Mouse (Mus musculus) v-Abl transformed pro-B cells (cell line): ENCODE results near the gene Lrrc29.

Experiments used
- in situ Hi-C, 2 experiments: fragments of 400-800 bp; cut with MboI; formaldehyde crosslinking; loops; one replicate each; pipeline ENCODE4 v1.15.1; 2025; ENCODE audit not compliant: unreplicated experiment in 2 of 2

The Lrrc29 gene

DNA sequence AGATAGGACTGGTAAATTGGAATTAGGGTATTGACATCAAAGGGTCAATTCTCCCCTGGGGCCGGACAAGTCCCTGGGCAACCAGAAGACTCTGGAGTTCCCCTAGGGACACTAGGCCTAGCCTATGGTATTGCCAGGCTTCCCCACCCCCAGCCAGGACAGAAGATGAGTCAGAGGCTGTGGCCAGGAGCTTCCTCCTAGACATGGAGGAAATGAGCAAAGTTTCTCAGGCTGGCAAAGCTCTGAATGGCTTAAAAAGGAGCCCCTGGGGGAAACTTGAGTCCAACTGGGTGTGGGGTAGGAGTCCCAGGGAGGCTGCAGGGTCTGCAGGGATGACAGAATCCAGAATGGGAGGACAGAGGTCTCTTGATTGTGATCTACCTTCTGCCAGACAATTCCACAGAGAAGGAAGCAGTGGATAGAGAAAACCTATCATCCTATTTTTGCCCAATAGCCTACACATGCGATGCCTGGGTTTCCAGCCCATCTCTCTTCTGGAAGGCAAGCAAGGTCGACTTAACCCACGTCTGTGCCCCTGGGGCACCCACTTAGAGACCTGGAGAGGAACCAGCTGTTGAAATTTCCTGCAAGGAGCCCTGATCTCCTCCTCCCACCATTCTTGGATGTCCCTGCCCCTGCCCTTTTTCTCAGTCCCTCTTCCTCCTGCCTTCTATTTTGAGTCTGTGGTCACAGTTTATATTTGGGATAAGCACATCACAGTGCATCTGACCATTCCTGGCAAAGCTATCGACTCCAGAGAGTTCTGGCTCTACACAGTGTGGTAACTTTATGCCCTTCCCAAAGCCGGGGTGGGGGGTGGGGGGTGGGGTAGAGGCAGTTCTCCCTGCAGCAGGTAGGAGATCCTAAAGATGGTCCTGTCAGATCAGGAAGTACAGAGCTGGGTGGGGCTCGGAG lies 19.2 kb upstream of the Lrrc29 start:
- in situ Hi-C loops: loop anchor here (5.0 to 25.0 kb wide), 2 partner anchors 53 to 817 kb away; partner anchors contain the start of genes Pla2g15 (in 1 of the 2) and Slc7a6 (in 1 of the 2)

DNA sequence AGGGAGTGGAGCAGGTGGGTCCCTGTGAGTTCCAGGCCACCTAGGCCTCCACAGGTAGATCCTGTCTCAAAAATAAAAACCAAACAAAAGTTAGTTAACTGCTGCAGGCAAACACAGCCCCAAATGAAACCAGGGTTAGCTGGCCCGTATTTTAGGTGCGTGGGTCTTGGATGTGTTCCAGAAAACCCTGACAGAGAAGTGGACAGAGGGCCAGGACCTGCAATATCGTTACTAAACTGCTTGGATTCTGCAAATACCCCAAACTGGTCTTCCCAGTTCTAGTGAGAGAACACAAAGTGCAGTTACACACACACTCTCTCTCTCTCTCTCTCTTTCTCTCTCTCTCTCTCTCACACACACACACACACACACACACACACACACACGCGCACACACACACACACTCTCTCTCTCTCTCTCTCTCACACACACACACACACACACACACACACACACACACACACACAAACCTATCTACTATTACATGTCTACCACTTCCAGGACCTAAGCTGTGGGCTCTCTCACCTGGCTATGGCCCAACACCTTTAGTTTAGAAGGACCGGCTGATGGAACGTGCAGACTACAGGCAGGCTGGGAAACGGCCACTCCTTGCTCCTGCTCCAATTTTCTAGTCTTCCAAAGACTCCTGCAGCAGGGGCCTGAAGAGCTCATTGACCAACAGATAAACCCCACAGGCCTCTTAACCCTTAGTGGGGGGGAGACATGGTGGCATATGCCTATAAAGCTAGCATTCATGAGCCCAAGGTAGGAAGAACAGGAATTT lies 17.9 kb upstream of the Lrrc29 start:
- in situ Hi-C loops: loop anchor here in 1 of 2 experiments (25.0 kb wide), 1 partner anchor 818 kb away; the partner anchor contains the start of genes Pla2g15 and Slc7a6

DNA sequence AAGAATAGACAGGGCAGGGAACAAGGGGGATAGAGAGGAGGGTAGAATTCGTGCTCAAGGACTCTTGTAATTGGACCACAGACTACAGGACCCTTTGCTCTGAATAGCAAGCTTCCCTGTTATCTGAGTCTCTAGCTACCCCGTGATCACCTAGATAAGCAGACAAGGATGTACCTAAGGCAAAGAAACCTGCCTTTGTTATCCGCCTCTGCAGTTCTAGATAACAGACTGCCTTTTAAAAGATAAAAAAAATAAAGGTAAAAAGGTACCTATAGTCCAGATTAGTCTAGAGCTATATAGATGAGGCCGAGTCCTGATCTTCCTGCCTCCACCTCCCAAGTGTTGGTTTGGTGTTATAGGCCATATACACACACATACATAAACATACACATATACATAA lies 16.7 kb upstream of the Lrrc29 start:
- in situ Hi-C loops: loop anchor here in 1 of 2 experiments (25.0 kb wide), 1 partner anchor 820 kb away; the partner anchor contains the start of genes Pla2g15 and Slc7a6

DNA sequence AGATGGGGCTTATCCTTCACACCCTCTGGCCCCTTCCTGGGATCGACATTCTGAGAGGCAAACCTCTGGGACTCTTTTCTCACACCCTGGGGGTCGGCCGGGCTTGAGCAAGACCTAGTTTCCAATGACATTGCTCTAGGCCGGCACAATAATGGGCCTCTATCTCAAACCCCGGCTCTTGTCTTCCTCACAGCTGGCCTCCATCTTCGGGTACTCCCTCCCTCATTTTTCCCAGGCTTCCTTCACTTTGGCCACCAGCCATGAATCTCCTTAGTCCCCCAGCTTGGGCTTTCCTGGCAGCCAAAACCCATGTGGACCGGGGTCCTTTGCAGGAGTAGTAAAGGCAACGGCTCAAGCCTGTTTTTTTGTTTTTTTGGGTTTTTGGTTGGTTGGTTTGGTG lies 15.3 kb upstream of the Lrrc29 start:
- in situ Hi-C loops: loop anchor here in 1 of 2 experiments (25.0 kb wide), 1 partner anchor 821 kb away; the partner anchor contains the start of genes Pla2g15 and Slc7a6

DNA sequence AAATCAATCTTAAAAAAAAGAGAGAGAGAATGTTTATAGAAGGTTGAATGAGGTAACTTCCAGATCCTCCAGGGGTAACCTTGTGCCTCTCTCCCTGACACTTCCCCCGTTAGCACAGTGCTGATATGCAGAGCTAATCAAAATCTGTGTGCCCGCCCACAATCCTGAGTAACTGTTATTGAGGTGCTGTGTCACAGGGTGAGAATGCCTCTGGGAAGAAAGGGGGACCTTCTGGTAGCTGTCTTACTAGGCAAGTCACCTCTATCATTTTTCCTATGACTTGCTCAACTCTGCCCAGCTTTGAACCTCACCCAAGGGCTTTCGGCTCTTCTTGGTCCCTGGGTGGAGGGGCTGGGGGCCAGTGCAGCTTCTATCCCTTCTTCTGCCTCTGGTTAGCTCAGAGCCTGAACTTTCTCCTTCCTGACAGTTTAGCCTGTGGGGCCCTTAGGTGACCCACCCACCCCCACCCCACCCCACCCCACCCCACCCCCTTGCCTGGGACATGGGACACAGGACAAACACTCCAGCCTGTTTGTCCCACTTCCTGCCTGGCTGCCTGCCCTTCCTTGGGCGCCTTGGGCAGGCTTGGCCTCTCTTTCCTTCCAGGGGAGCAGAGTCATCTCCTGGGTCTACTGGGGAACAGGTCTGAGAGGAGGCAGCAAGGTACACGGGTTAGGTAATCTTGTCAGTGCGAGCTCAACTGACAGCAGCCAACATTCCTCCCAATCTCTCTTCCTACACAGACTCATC lies 14.0 kb upstream of the Lrrc29 start:
- in situ Hi-C loops: loop anchor here in 1 of 2 experiments (25.0 kb wide), 1 partner anchor 822 kb away; the partner anchor contains the start of genes Pla2g15 and Slc7a6

DNA sequence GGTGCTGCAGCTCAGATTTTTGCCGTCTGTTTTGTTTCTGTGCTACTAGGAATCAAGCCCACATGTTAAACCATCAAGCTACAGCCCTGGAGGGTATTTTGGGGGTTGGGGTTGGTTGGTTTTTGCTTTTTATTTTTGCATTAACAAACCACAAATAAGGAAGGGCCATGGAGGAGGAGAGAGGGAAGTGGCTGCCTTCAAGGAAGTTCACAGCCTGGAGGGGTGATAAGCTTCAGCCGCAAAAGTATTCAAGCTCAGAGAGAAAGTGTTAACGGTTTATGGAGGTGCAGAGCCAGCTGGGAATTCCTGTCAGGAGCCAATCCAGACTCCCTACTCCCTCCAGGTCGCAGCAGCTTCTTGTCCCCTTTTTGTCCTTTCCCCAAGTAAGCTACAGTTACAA lies 12.9 kb upstream of the Lrrc29 start:
- in situ Hi-C loops: loop anchor here in 1 of 2 experiments (25.0 kb wide), 1 partner anchor 823 kb away; the partner anchor contains the start of genes Pla2g15 and Slc7a6

DNA sequence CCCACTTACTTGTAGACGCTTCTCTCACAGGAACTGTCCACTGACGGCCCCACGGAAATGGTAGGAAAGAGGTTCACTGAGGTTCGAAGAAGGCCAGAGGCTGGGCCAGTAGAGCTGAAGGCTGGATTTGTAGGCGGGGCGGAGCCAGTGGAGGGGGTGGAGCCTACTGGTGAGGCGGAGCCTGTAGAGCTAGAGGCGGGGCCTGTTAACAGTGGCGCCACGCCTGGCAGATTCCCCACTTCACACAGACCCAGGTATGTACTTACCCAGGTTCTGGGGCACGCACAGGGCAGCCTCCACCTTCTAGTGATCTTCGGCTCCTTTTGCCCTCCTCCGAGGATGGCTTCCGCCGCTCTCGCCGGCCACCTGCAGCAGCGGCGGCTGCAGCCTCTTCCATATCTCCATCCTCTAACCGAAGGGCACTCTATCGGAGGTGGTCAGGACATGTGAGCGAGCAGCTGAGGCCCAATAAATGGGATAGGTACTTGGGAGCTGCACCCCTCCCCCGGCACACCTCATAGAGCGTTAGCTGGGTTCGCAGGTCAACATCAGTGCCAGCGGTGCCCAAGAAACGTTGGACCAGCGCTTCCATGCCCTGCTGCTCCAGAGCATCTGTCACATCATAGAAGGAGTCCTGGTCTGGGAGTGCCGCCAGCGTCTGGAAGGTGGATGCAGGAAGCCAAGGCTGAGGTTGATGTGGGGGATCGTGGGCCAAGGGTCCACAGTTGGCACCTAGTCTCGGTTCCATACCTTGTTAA lies 10.5 kb upstream of the Lrrc29 start:
- in situ Hi-C loops: loop anchor here in 1 of 2 experiments (25.0 kb wide), 1 partner anchor 826 kb away; the partner anchor contains the start of genes Pla2g15 and Slc7a6

DNA sequence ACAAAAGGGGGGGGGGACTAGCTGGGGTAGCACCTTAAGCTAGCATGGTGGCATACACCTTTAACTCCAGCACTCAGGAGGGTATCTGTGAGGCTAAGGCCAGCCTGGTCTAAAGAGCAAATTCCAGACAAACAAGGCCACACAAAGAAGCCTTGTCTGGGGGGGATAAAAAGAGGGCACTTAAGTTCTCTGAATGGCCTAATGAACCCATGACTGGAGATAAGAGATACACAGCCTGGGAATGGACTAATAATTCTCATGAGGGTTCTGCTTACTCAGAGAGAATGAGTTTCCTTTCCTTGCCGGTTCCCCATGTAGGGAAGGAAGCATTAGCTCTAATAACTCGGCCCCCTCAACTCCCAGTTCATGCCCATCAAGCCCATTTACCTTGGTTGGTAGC lies 6.4 kb upstream of the Lrrc29 start:
- in situ Hi-C loops: loop anchor here in 1 of 2 experiments (25.0 kb wide), 1 partner anchor 830 kb away; the partner anchor contains the start of genes Pla2g15 and Slc7a6

DNA sequence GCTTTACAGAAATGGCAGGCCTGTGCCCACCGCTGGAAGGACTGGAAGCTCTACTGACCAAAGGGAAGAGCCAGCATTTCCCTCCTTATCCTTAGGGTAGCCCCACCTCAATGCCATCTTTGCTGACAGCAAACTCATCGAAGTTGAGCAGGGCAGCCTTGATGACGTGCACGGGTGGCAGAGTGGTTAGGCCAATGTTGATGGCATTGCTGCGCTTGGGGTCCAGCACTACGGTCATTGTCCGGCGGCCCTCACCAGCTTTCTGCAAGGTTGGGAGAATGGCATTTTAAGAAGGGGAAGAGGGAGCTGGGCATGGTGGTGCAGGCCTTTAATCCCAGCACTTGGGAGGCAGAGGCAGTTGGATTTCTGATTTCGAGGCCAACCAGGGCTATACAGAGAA lies 5.9 kb upstream of the Lrrc29 start:
- in situ Hi-C loops: loop anchor here in 1 of 2 experiments (25.0 kb wide), 1 partner anchor 830 kb away; the partner anchor contains the start of genes Pla2g15 and Slc7a6

DNA sequence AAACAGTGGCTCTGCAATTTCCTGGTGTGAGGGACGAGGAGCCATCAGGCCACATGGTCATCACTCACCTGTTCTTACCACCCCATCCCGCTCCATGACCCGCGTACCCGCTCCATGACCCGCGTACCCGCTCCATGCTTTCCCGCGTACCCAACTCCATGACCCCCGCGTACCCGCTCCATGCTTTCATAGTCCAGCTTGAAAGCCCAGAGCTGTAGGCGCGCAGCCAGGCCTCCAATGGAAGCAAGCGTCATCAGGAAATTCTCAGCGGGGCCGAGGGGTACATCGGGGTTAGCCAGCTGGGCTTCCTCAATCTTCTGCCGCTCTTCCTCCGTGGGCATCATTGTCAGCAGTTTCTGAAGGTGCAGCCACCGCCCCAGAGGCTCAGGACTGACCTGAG lies 5.4 kb upstream of the Lrrc29 start:
- in situ Hi-C loops: loop anchor here in 1 of 2 experiments (25.0 kb wide), 1 partner anchor 831 kb away; the partner anchor contains the start of genes Pla2g15 and Slc7a6

DNA sequence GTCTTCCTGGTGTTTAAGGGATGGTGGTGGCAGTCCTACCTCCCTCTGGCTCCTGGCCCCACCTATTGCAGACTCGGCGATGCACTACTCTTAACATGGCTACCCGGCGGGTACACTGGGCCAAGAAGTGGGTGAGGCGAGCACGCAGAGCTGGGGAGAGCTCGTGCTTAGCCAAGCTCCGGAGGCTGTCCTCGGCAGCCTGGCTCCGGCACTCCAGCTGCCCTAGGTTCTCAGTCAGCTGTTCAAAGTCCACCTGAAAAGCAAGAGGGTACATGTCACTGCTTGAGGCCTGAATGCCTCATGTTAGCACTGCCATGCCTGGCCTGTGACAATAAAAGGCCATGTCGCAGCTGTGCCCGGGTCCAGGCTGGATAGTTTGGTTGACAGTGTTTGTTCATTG lies 4.2 kb upstream of the Lrrc29 start:
- in situ Hi-C loops: loop anchor here in 1 of 2 experiments (25.0 kb wide), 1 partner anchor 832 kb away; the partner anchor contains the start of genes Pla2g15 and Slc7a6

DNA sequence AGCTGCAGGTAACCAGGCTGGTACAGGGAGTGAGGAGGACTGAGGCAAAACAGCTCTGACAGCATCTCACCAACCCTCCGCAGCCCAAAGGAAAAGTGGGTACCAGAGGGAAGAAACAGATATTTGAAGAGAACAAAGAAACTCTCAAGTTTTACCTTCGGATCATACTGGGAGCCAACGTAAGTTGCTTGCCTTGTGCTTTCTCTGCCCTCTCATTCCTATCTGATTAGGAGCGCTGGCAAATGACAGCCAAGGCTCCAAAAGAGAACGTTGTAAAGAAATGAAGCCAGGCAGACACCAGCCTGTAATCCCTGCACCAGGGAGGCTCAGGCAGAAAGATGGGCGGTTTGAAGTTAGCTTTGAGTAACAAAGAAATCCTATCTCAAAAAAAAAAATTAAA lies 890 bp upstream of the Lrrc29 start:
- in situ Hi-C loops: loop anchor here in 1 of 2 experiments (25.0 kb wide), 1 partner anchor 835 kb away; the partner anchor contains the start of genes Pla2g15 and Slc7a6

DNA sequence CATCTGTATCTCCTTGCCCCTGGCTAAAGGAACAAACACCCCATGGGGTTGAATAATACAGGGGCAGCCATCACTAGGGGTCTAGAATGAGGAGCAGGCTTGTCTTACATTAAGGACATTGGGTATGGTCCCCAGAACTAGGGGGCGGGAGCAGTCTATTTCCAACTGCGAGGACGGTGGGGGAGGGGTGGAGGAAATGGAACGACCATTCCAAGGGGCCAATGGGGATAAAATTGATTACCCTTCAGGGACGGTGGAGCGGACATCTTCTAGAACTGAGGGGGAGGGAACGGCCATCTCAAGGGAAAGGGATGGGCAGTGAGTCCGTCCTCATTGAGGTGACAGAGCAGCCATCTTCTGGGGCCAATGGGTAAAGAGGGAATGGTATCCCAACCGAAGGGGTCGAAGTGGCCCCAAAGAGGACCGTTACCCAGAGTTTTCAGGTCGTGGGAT lies 411 bp downstream of the Lrrc29 start:
- in situ Hi-C loops: loop anchor here in 1 of 2 experiments (25.0 kb wide), 1 partner anchor 837 kb away; the partner anchor contains the start of genes Pla2g15 and Slc7a6

DNA sequence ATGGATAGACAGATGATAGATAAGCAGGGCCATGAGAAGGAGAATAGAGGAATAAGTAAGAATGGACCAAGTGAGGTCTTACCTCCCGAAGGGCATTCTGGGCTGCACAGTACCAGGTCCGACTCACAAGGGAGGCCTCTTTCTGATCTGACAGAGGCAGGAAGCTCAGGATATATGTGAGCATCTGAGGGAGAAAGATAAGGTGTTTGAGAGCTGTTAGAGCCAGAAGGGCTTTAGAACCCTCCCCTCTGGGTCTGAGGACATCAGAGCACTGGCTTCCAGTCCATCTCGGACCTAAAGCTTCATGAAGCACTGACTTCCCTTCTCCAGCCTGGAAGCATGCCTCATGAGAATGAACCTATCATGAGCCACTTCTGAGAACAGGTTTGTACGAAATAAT lies 2.9 kb downstream of the Lrrc29 start:
- in situ Hi-C loops: no loop called here

DNA sequence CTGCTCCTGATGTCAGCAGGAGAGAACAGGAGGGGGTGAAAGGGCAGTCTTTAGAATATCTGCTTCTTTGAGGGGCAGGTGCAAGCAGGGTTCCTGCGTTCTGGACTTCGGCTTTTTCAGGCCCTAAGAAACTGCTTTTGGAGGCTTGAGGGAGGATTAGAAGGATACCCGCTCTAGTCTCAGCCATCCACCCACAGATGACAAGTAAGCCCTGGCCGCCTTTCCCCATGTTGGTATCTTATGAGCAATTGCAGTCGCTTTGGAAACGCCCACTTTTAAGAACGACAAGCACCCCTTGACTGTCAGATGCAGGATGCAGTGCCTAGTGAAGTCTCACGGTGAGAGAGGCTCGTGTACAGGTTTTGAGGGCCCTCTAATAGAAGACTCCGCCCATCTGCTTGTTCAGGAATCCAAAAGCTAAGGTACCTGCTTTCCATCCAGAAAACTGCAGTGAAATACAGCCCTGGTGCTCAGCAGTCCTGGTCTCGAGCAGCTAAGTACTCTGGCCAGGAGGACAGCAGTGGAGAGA lies 7.4 kb downstream of the Lrrc29 start:
- in situ Hi-C loops: no loop called here

DNA sequence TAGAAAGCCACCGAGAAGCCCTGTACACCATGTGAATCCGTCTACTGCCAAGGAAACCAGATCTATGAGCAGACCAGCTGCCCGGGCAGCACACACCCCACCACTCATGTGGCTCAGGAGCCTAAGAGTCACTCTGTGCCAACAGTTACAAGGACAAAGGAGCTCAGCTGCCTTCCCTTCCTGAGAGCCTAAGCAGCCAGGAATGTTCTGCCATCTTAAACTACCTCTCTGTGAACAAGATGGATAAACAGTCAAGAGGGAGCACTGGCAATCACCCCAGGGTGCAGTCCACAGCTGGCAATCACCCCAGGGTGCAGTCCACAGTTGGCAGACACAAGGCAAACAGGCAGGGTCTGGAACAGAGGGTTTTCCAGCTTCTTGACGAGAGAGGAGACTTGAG lies 8.1 kb downstream of the Lrrc29 start:
- in situ Hi-C loops: no loop called here

DNA sequence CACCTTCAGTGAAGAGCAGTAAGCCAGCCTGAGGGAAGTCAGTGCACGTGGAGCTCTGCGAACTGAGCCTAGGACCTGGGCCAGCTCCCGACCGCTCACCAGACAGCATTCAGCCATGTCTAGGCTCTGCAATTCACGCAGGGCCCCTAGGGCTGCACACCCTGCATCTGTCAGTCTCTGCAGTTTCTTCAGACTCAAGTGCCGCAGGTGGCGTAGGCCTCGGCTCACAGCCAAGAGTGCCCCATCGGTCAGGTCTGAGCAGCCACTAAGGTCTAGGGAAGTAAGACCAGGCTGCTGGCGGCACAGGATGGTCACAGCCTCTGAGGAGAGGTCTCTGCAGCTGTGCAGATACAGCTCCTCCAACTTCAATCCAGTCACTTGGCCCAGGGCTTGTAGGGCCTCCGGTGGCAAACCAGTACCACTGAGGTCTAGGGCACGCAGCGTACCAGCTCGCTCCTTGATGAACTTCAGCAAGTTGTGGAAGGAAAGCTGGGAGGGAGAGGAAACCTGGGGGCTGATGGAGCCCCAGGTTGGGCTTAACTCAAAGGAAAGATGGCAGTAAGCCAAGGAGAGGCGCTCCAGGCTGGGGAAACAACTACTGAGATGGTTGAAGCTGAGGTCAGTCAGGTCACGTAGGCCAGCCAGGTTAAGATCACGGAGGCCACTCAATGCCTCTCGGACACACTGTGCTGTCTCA lies 10.9 kb downstream of the Lrrc29 start:
- in situ Hi-C loops: no loop called here
